Mouse (Mus musculus): ENCODE measurements around the gene Spire2. TPM values are rescaled to one million over a fixed set of nuclear protein-coding genes. Genes with fewer than 3 reads are reported as not detected.
"Not testable (repeated sequence)": the region's sequence is repeated elsewhere in the genome, so short reads cannot be mapped to it uniquely, and the experiment has no call there.

Gene Spire2
- polyA plus RNA-seq, 1 experiment from 2014 or later: 9.7 TPM

- peaks cover 36% of the 10 kb centered on the region for H3K36me3 ChIP-seq
- peaks cover 52% of the 10 kb centered on the region for H3K4me1 ChIP-seq
- not testable (repeated sequence) for H3K9me3 ChIP-seq (replicated peaks); DNase-seq (ENCODE audit: low spot score); H3K27ac ChIP-seq (replicated peaks)
- H3K4me3 ChIP-seq: peak overlapping the region; percentile 73; the same call in 1 of the 2 replicates
- peaks cover 41% of the 10 kb centered on the region for H3K27me3 ChIP-seq (ENCODE audit: low read depth, poor library complexity, severe bottlenecking)
- WGBS: 82% methylated on average over 5 of the region's 5 CpGs
Observed at GRCm38 (mm10) chr8:123414997-123415696, 82.6 kb downstream of the Spire2 start.

- Histone ChIP-seq H3K4me1 (peaks cover 41% of the 10 kb centered on the region), H3K36me3 (peaks cover 47% of the 10 kb centered on the region), H3K27ac (replicated peaks) (no peak overlapping the region), H3K4me3 (peak overlapping the region; percentile 23; the same call in 1 of the 2 replicates), H3K27me3 (ENCODE audit: low read depth, poor library complexity, severe bottlenecking) (peaks cover 30% of the 10 kb centered on the region), H3K9me3 (replicated peaks) (no peaks in the 10 kb centered on the region)
- no peak for DNase-seq (ENCODE audit: low spot score)
- WGBS: 85% methylated on average over 8 of the region's 8 CpGs
Observed at GRCm38 (mm10) chr8:123415967-123416943, 83.7 kb downstream of the Spire2 start.

GRCm38 (mm10) chr8:123416944-123417555 is 84.5 kb downstream of the Spire2 start:
- no peaks in the 10 kb centered on the region for H3K9me3 ChIP-seq (replicated peaks)
- peak overlapping the region; percentile 23; the same call in 1 of the 2 replicates for H3K4me3 ChIP-seq
- no peak for DNase-seq (ENCODE audit: low spot score)
- peaks cover 22% of the 10 kb centered on the region for H3K27me3 ChIP-seq (ENCODE audit: low read depth, poor library complexity, severe bottlenecking)
- H3K36me3 ChIP-seq: peaks cover 52% of the 10 kb centered on the region
- H3K27ac ChIP-seq (replicated peaks): no peak overlapping the region
- WGBS: 83% methylated on average over 8 of the region's 8 CpGs
- H3K4me1 ChIP-seq: peaks cover 34% of the 10 kb centered on the region

Other genes with a start within 250 kb of the Spire2 start
- 1,200 and 1,392 TPM in 2 replicates for gene Rpl13, start 230.4 kb upstream of the Spire2 start, polyA plus RNA-seq (2016; fragmentation: Nextera tagmentation; extraction: Ambion mirVana)
- 0.32 and 0.39 TPM in 2 replicates for gene Cpne7, start 215.3 kb upstream of the Spire2 start, polyA plus RNA-seq (2016; fragmentation: Nextera tagmentation; extraction: Ambion mirVana)
- 3.6 and 3.8 TPM in 2 replicates for gene Sult5a1, start 174.4 kb upstream of the Spire2 start, polyA plus RNA-seq (2016; fragmentation: Nextera tagmentation; extraction: Ambion mirVana)
- 4.3 and 5.7 TPM in 2 replicates for gene Dpep1, start 146.5 kb upstream of the Spire2 start, polyA plus RNA-seq (2016; fragmentation: Nextera tagmentation; extraction: Ambion mirVana)
- 139 and 156 TPM in 2 replicates for gene Chmp1a, start 120.0 kb upstream of the Spire2 start, polyA plus RNA-seq (2016; fragmentation: Nextera tagmentation; extraction: Ambion mirVana)
- gene Spata33, start 119.9 kb upstream of the Spire2 start, polyA plus RNA-seq (2016; fragmentation: Nextera tagmentation; extraction: Ambion mirVana): 6.1 TPM in 2 replicates
- 41.4 and 42.0 TPM in 2 replicates for gene Cdk10, start 107.9 kb upstream of the Spire2 start, polyA plus RNA-seq (2016; fragmentation: Nextera tagmentation; extraction: Ambion mirVana)
- 1.3 and 2.4 TPM in 2 replicates for gene Spata2l, start 96.5 kb upstream of the Spire2 start, polyA plus RNA-seq (2016; fragmentation: Nextera tagmentation; extraction: Ambion mirVana)
- gene Zfp276, start 78.5 kb upstream of the Spire2 start, polyA plus RNA-seq (2016; fragmentation: Nextera tagmentation; extraction: Ambion mirVana): 23.2 and 27.2 TPM in 2 replicates
- 24.0 and 27.1 TPM in 2 replicates for gene Vps9d1, start 78.4 kb upstream of the Spire2 start, polyA plus RNA-seq (2016; fragmentation: Nextera tagmentation; extraction: Ambion mirVana)
- gene Fanca, start 14.1 kb upstream of the Spire2 start, polyA plus RNA-seq (2016; fragmentation: Nextera tagmentation; extraction: Ambion mirVana): 40.4 and 45.3 TPM in 2 replicates
- gene Tcf25, start 41.0 kb downstream of the Spire2 start, polyA plus RNA-seq (2016; fragmentation: Nextera tagmentation; extraction: Ambion mirVana): 150 and 167 TPM in 2 replicates
- gene Mc1r, start 74.4 kb downstream of the Spire2 start, polyA plus RNA-seq (2016; fragmentation: Nextera tagmentation; extraction: Ambion mirVana): 0.06 and 0.10 TPM in 2 replicates
- gene Tubb3, start 78.7 kb downstream of the Spire2 start, polyA plus RNA-seq (2016; fragmentation: Nextera tagmentation; extraction: Ambion mirVana): 428 and 665 TPM in 2 replicates
- 42.1 and 45.9 TPM in 2 replicates for gene Def8, start 90.8 kb downstream of the Spire2 start, polyA plus RNA-seq (2016; fragmentation: Nextera tagmentation; extraction: Ambion mirVana)
- gene Afg3l1, start 145.2 kb downstream of the Spire2 start, polyA plus RNA-seq (2016; fragmentation: Nextera tagmentation; extraction: Ambion mirVana): 69.3 and 74.2 TPM in 2 replicates
- gene Dbndd1, start 182.8 kb downstream of the Spire2 start, polyA plus RNA-seq (2016; fragmentation: Nextera tagmentation; extraction: Ambion mirVana): 19.0 and 26.7 TPM in 2 replicates
- gene Gas8, start 186.1 kb downstream of the Spire2 start, polyA plus RNA-seq (2016; fragmentation: Nextera tagmentation; extraction: Ambion mirVana): 42.5 and 43.0 TPM in 2 replicates

Measured in midbrain, embryonic 10.5 days (tissue).